Mouse (Mus musculus): ENCODE measurements around the gene Yap1.
A peak's percentile ranks its signal among the peaks of the same experiment; 100 is the strongest.

The Yap1 gene

DNA sequence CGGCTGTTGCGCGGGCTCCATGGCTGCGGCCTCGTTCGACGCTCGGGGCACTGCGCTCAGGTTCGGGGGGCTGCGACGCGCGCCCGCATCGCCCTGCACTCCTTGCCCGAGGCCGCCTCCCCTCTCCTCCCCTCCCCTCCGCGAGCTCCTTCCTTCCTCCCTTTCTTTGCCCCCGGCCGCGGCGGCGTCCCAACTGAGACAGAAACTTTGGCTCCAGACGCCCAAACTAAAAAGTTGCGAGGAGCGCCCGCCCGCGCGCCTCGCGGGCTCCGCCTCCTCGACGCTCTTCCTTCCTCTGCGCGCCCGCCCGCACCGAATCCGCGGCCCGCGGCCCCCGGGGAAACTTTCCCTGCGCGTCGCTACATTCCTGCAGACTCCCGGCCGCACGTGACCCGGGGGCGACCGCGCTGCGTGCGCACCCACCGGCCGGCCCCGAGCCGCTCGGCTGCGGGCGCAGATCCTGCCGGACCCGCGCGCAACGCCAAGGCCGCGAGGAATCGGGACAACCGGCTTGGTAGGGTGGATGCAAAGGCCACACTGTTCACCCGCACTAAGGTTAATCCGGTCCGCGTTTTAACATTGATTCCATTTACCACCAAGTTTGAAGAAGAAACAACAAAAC is at the start of gene Yap1:
Gene Yap1 (minus strand): TSS at position 227 of the 622 bp plus-strand sequence.
- DNase-seq, result peak; percentile 94

DNA sequence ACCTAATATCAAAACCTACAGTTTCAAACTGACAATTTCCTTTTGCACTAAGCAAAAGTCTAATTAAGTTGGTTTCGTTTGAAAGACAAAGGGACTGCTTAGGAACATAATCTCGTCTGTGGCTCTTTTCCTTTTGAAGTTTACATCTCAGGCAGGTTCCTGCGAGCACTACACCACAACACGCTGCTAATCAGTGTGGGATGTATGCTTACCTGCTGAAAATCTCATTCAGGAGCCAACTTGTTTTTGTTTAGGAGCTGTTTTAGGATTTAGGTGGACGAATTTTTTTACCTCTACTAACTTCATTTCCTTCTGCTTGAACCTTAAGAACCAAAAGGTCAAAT is 38.6 kb upstream of the Yap1 start:
- no peak for DNase-seq

GRCm38 (mm10) chr9:8042338-8043043 is 38.1 kb upstream of the Yap1 start, which contains the start of gene Cfap300:
Gene Cfap300, minus strand, starts transcription at chr9:8042823.
- peak; percentile 97 for DNase-seq

- no peak for DNase-seq
Measured at GRCm38 (mm10) chr9:8035546-8035945, 31.1 kb upstream of the Yap1 start.

- DNase-seq, result no peak
Measured at GRCm38 (mm10) chr9:8035091-8035490, 30.7 kb upstream of the Yap1 start.

GRCm38 (mm10) chr9:8034143-8034542 is 29.7 kb upstream of the Yap1 start:
- no peak for DNase-seq

GRCm38 (mm10) chr9:8032847-8033246 is 28.5 kb upstream of the Yap1 start:
- peak; percentile 9 for DNase-seq

- DNase-seq, result no peak
Measured at GRCm38 (mm10) chr9:8018609-8019008, 14.2 kb upstream of the Yap1 start.

DNA sequence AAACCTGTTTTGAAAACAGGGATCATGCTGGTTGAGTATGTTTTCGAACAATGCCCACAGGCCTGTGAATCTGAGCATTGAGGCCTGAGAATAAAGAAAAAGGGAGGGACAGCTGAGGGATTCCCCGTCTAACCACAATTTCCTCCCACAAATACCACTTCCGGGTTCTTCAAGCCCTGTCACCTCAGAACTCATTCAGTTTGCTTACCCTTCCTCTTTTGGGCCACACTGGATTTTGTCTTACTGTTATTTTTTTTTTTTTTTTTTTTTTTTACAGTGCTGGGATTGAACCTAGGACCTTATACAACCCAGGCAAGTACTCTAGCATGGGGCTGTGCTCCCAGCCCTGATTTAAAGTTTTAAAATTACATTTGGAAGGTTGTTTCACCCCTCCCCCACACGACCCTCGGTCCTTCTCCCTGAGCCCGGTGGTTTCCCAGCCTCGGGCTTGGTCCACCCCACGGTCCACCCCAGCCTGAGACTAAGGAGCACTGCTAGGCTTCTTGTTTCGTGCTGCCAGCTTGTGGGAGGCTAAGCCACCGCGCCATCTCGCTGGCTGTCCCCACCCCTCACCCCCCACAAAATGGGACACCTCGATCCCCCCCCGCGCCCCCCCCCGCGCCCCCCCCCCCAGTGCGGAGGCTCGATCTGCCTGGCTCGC is 13.0 kb upstream of the Yap1 start:
- DNase-seq, result peak; percentile 11

GRCm38 (mm10) chr9:8003301-8004271 is 810 bp downstream of the Yap1 start:
- peak; percentile 81 for DNase-seq

DNA sequence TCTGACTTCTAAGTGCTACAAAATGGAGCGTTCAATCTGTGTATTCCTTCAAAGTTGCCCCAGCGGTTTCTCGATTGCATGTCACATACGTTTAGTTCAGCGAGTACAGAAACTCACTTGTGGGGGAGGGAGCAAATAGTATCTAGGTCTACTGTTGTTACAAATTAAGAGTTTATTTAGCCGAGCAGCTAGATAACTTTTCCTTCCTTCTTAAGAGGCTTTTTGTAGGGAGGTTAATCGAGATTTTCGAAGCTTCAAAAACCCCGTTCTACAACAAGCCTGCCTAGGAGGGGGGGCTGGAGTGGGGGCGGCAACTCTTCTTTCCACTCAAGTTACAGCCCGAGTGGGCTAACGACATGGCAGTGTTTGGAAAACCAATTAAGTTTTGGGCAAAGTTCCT is 1.6 kb downstream of the Yap1 start:
- DNase-seq, result no peak

- no peak for DNase-seq
Measured at GRCm38 (mm10) chr9:8001352-8001751, 3.0 kb downstream of the Yap1 start.

GRCm38 (mm10) chr9:7994275-7994674 is 10.1 kb downstream of the Yap1 start:
- DNase-seq, result no peak

- peak; percentile 39 for DNase-seq
Measured at GRCm38 (mm10) chr9:7992651-7993050, 11.7 kb downstream of the Yap1 start.

GRCm38 (mm10) chr9:7990897-7991296 is 13.5 kb downstream of the Yap1 start:
- no peak for DNase-seq

- no peak for DNase-seq
Measured at GRCm38 (mm10) chr9:7987119-7987518, 17.3 kb downstream of the Yap1 start.

DNA sequence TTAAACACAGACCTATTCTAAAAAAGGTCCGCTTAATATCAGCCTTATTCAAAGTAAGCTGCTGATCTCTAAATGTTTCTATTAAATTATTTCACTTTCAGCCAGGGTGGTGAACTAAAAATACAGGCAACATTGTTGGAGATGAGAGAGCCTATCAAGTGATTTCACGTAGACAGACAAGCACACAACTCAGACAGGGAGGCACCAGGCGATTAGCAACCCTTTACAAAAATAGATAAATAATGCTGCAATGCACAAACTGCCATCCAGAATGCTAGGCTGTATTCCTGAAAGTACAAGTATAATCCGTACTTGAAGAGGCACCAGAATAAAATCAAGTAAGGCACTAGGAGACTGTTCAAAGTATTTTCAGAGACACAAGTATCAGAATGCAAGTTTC is 20.1 kb downstream of the Yap1 start:
- DNase-seq, result no peak

DNA sequence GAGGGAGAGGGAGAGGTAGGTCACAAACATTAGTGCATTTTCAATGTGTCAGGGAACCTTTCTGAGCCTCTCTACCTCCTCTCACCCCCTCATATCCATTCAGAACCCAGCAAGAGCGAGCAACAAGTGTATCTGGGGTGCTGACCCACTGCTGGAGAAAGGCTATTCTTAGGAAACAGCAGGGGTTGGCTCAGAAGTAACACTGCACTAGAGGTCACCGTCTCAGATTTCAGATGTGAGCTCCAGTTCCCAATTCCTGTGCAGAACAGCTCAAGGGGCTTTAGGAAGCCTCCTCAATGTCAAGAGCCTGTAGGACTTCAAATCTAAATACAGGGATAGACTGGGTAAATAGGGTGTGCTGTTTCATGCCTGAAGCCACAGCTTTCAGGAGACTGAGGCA is 20.7 kb downstream of the Yap1 start:
- DNase-seq, result no peak

- DNase-seq, result no peak
Measured at GRCm38 (mm10) chr9:7980162-7980561, 24.2 kb downstream of the Yap1 start.

GRCm38 (mm10) chr9:7979153-7979916 is 25.1 kb downstream of the Yap1 start:
- no peak for DNase-seq

GRCm38 (mm10) chr9:7978502-7978901 is 25.9 kb downstream of the Yap1 start:
- no peak for DNase-seq

DNA sequence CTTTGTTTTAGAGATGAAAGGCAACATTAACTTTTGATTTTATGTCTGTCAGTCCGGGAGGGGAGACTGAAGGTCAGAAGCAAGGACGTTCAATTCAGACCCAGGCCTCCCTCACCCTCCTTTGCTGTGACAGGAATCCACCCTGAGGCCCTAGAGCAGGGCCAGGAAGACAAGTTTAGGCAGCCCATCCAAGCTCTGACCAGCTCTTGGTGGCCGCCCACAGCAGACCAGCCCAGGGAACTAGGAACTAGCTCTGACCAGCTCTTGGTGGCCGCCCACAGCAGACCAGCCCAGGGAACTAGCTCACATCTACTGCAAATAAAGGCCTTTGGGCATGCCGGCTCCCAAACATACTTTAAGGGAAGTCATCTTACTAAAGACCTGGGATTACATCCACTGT is 26.8 kb downstream of the Yap1 start:
- no peak for DNase-seq

All from kidney, adult 18-20 months (tissue).